Mouse (Mus musculus) ES-Bruce4 (cell line): ENCODE measurements around the gene Syt1.

Experiments
- EP300 ChIP-seq: IDR thresholded peaks from 2 replicates; pipeline ENCODE4 v1.6.1; 2011; ENCODE audit warnings: low read depth, low read length; ENCODE audit not compliant: insufficient read depth
- POLR2A ChIP-seq: IDR thresholded peaks from one replicate; pipeline ENCODE4 v1.8.1; 2011; ENCODE audit warnings: low read length; ENCODE audit not compliant: insufficient read depth

- TF ChIP-seq EP300 (no peak), POLR2A (no peak)
These were observed 58.6 kb downstream of the Syt1 start for GRCm38 (mm10) chr10:108952182-108952581.
